ENCODE assay signal across 8 mouse cellular contexts in genomic region chr14:57889541-57890010, GRCm38 (mm10). TPM values are rescaled to one million over a fixed set of nuclear protein-coding genes. Genes with fewer than 3 reads are reported as not detected.
DNase-seq lines count a peak whose midpoint lies in the region; ATAC-seq and TF ChIP-seq lines count a peak whose summit lies in the region.

No protein-coding gene starts in this region.

- no peaks in the 10 kb centered on the region for H3K9me3 ChIP-seq in ES-E14 (ENCODE audit: control insufficient read depth, insufficient read depth, low read depth, low read length)
- no peaks in the 10 kb centered on the region for H3K9me3 ChIP-seq in hindbrain, embryonic 14.5 days (ENCODE audit: control insufficient read depth, low read length)
- no peaks in the 10 kb centered on the region for H3K9me3 ChIP-seq in liver, embryonic 15.5 days (replicated peaks)
- no peaks in the 10 kb centered on the region for H3K9me3 ChIP-seq in neural tube, embryonic 14.5 days (ENCODE audit: control insufficient read depth, low read length)

- peak overlapping the region; percentile 92 to 99 for H3K4me3 ChIP-seq in ES-E14 (ENCODE audit: insufficient read depth in 1 of 2, low read depth in 1 of 2, low read length in 2 of 2, poor library complexity in 1 of 2, severe bottlenecking in 1 of 2)
- peak overlapping the region; percentile 95 for H3K4me3 ChIP-seq in hindbrain, embryonic 14.5 days (replicated peaks; ENCODE audit: low read length)
- H3K4me3 ChIP-seq in liver, embryonic 15.5 days (replicated peaks) = peak overlapping the region; percentile 81
- H3K4me3 ChIP-seq in neural tube, embryonic 14.5 days (ENCODE audit: low read depth, low read length) = peak overlapping the region; percentile 90

- H3K27me3 ChIP-seq in hindbrain, embryonic 14.5 days (ENCODE audit: control insufficient read depth, insufficient read depth, low read length) = no peaks in the 10 kb centered on the region
- H3K27me3 ChIP-seq in liver, embryonic 15.5 days = no peaks in the 10 kb centered on the region
- no peaks in the 10 kb centered on the region for H3K27me3 ChIP-seq in neural tube, embryonic 14.5 days (ENCODE audit: control insufficient read depth, insufficient read depth, low read length)

- H3K4me1 ChIP-seq in ES-E14 (ENCODE audit: control insufficient read depth in 2 of 2, insufficient read depth in 2 of 2, low read length in 2 of 2, poor library complexity in 1 of 2) = peaks cover 6% of the 10 kb centered on the region in 2 experiments; a peak in 3 of 4 replicates
- H3K4me1 ChIP-seq in hindbrain, embryonic 14.5 days (replicated peaks; ENCODE audit: control insufficient read depth, insufficient read depth, low read length) = peaks cover 23% of the 10 kb centered on the region
- H3K4me1 ChIP-seq in liver, embryonic 15.5 days (replicated peaks) = peaks cover 23% of the 10 kb centered on the region
- H3K4me1 ChIP-seq in neural tube, embryonic 14.5 days (ENCODE audit: control insufficient read depth, insufficient read depth, low read length) = peaks cover 11% of the 10 kb centered on the region; the same call in 1 of the 2 replicates

- peak overlapping the region; percentile 85 for H3K9ac ChIP-seq in ES-E14 (ENCODE audit: insufficient read depth, low read depth, low read length, poor library complexity, severe bottlenecking)
- H3K9ac ChIP-seq in hindbrain, embryonic 14.5 days = peak overlapping the region; percentile 94
- peak overlapping the region; percentile 79 for H3K9ac ChIP-seq in liver, embryonic 15.5 days
- H3K9ac ChIP-seq in neural tube, embryonic 14.5 days (replicated peaks; ENCODE audit: low read depth, low read length) = peak overlapping the region; percentile 92

- H3K27ac ChIP-seq in ES-E14 (ENCODE audit: insufficient read depth, low read depth, low read length, poor library complexity, severe bottlenecking) = peak overlapping the region; percentile 24; the same call in 1 of the 2 replicates
- H3K27ac ChIP-seq in hindbrain, embryonic 14.5 days = peak overlapping the region; percentile 90
- peak overlapping the region; percentile 70 for H3K27ac ChIP-seq in liver, embryonic 15.5 days (replicated peaks)
- peak overlapping the region; percentile 82 for H3K27ac ChIP-seq in neural tube, embryonic 14.5 days (ENCODE audit: low read depth, low read length)

- in situ Hi-C loops in ES-E14 (cut with MboI; ENCODE audit: low sequenced_read_pairs in 2 of 2, unreplicated experiment in 2 of 2) = no loop called here

- DNase-seq in kidney, adult 9 months = peak; percentile 26
- DNase-seq in kidney, adult 18-20 months = no peak
- DNase-seq in ES-E14 (ENCODE audit: low read depth, low spot score) = no peak
- peak; percentile 31 for DNase-seq in embryo, embryonic 11.5 days (ENCODE audit: low read depth, low spot score)
- DNase-seq in hindbrain, embryonic 14.5 days (ENCODE audit: low spot score) = peak; percentile 70
- DNase-seq in cerebellum, adult 11-12 months = no peak

- no peaks in the 10 kb centered on the region for H3K36me3 ChIP-seq in ES-E14 (ENCODE audit: control insufficient read depth, insufficient read depth, low read length, poor library complexity, severe bottlenecking)
- H3K36me3 ChIP-seq in hindbrain, embryonic 14.5 days (replicated peaks; ENCODE audit: control insufficient read depth, insufficient read depth) = no peaks in the 10 kb centered on the region
- H3K36me3 ChIP-seq in liver, embryonic 15.5 days (replicated peaks) = no peaks in the 10 kb centered on the region
- H3K36me3 ChIP-seq in neural tube, embryonic 14.5 days (ENCODE audit: control insufficient read depth, insufficient read depth, low read length) = no peaks in the 10 kb centered on the region

- H3K4me2 ChIP-seq in hindbrain, embryonic 14.5 days (replicated peaks) = peak overlapping the region; percentile 66
- peak overlapping the region; percentile 98 for H3K4me2 ChIP-seq in liver, embryonic 15.5 days
- peak overlapping the region; percentile 63 for H3K4me2 ChIP-seq in neural tube, embryonic 14.5 days (ENCODE audit: low read depth, low read length)

- WGBS in hindbrain, embryonic 14.5 days = under 1% methylated on average over 37 of the region's 37 CpGs
- under 1% methylated on average over 37 of the region's 37 CpGs for WGBS in liver, embryonic 15.5 days (ENCODE audit: insufficient replicate concordance)
- WGBS in neural tube, embryonic 14.5 days = under 1% methylated on average over 37 of the region's 37 CpGs

- ATAC-seq in hindbrain, embryonic 14.5 days (ENCODE audit: low FRiP score) = peak; percentile 52
- no peak; the same call in 1 of the 2 replicates for ATAC-seq in liver, embryonic 15.5 days (ENCODE audit: insufficient read depth)
- peak; percentile 18 for ATAC-seq in neural tube, embryonic 14.5 days (ENCODE audit: low read depth)

TF ChIP-seq in ES-E14, 5 proteins besides CTCF, POLR2A, EP300 and RAD21:
- TF ChIP-seq CHD2 (IDR thresholded peaks at IDR 0.05; ENCODE audit: low read depth, low read length) (peak; percentile 77), HCFC1 (IDR thresholded peaks at IDR 0.05; ENCODE audit: borderline replicate concordance, insufficient read depth, low read length) (no peak)
TF ChIP-seq in ES-E14: peak in this region for 1.

RNA-seq across cellular contexts. Expression of gene Zdhhc20, which starts 0.5 kb away (rescaled TPM):
- total RNA-seq in ES-E14 (2012; rRNA removed) = 22.7 and 35.1 TPM in 2 replicates
- 36.5 and 36.8 TPM in 2 replicates for polyA plus RNA-seq in hindbrain, embryonic 14.5 days (2014; fragmentation: Nextera tagmentation; extraction: Ambion mirVana)
- polyA plus RNA-seq in liver, embryonic 15.5 days (2015; fragmentation: Nextera tagmentation; extraction: Ambion mirVana) = 9.6 and 11.4 TPM in 2 replicates
- polyA plus RNA-seq in neural tube, embryonic 14.5 days (2014; fragmentation: Nextera tagmentation; extraction: Ambion mirVana) = 38.9 and 42.8 TPM in 2 replicates

Comparison
In these comparisons a context has a peak if more than half of its experiments do, and no peak if none do; other contexts are left out.
1. DNase-seq: peak in kidney, adult 9 months (single experiment), embryo, embryonic 11.5 days (single experiment) and hindbrain, embryonic 14.5 days (single experiment); none in kidney, adult 18-20 months (single experiment), ES-E14 (single experiment) and cerebellum, adult 11-12 months (single experiment).
2. H3K27ac ChIP-seq: peak in every context shown above with its lines; median percentile 90 in hindbrain, embryonic 14.5 days; 82 in neural tube, embryonic 14.5 days; 70 in liver, embryonic 15.5 days; 24 in ES-E14.
3. Peak in every context shown above with its lines, with median percentiles within 50 percentile points of each other: H3K4me3 ChIP-seq, H3K9ac ChIP-seq and H3K4me2 ChIP-seq.